15 mouse cellular contexts compared by ENCODE assay signal in the genomic region with DNA sequence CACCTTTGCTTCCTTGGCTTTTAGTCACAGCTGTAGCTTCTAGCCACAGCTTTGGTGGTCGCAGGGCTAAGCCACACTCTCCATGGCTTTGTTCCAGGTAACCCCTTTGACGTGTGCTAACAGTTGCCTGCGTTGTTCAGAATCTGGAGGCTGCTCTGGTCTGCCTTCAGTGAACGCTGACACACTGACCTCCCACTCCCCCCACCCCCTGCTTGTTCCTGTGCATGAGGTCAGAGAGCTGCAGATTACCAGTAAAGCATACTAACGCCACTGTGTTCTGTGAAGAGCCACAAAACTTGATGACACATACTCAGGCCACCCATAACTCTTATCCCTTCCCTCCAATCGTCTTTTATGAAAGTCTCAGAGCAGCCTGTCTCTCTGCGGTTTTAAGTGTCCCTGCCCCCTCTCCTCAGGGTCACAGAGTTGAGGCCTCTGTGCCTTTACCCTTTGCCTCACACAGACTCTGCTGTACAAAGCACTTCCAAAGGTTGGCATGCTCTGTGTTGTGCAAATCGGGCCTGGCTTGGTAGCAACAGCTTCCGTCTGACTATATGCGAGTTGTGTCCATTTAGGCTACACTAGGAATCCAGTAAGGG. TPM values are rescaled to one million over a fixed set of nuclear protein-coding genes. Genes with fewer than 3 reads are reported as not detected.
A peak's percentile ranks its signal among the peaks of the same experiment; 100 is the strongest.
DNase-seq lines count a peak whose midpoint lies in the region; ATAC-seq and TF ChIP-seq lines count a peak whose summit lies in the region.
"Had no signal": no experiment of that assay in that cellular context is flagged by ENCODE, and none has a peak within 500 bp of the region (broad histone marks: within the 10 kb centered on the region; RNA-seq: fewer than 3 reads in every experiment).

No protein-coding gene starts in this region.

- H3K9ac ChIP-seq in heart, embryonic 13.5 days, result peak overlapping the region; percentile 51
- no peak overlapping the region for H3K9ac ChIP-seq in hindbrain, embryonic 11.5 days (ENCODE audit: low read depth, low read length)
- H3K9ac ChIP-seq: limb, embryonic 15.5 days had no signal

- H3K27ac ChIP-seq in heart, embryonic 13.5 days (replicated peaks), result no peak overlapping the region
- peak overlapping the region; percentile 39; the same call in 1 of the 2 replicates for H3K27ac ChIP-seq in testis, adult 2 months (ENCODE audit: control insufficient read depth, insufficient read depth, low read depth, low read length)
- H3K27ac ChIP-seq in hindbrain, embryonic 11.5 days (ENCODE audit: low read depth, low read length), result no peak overlapping the region
- H3K27ac ChIP-seq: forebrain, embryonic 10.5 days; limb, embryonic 15.5 days had no signal

- H3K4me3 ChIP-seq in heart, embryonic 13.5 days, result no peak overlapping the region
- H3K4me3 ChIP-seq in testis, adult 2 months (ENCODE audit: control insufficient read depth, low read depth, low read length), result no peak overlapping the region
- no peak overlapping the region for H3K4me3 ChIP-seq in hindbrain, embryonic 11.5 days (ENCODE audit: low read depth, low read length)
- H3K4me3 ChIP-seq: forebrain, embryonic 10.5 days; limb, embryonic 15.5 days had no signal

- 41% methylated on average over 10 of the region's 10 CpGs for WGBS in heart, embryonic 13.5 days
- WGBS in hindbrain, embryonic 11.5 days, result 76% methylated on average over 10 of the region's 10 CpGs

- no peak for DNase-seq in heart, adult 11 months
- no peak for DNase-seq in testis, postnatal 10 days (ENCODE audit: low spot score)
- DNase-seq in kidney, postnatal 36 days, result peak; percentile 21 to 26
- no peak for DNase-seq in left cerebral cortex, adult 9 months (ENCODE audit: low spot score in 2 of 2)
- no peak for DNase-seq in urinary bladder, postnatal 14 days (ENCODE audit: low spot score)
- no peak for DNase-seq in hindbrain, embryonic 11.5 days (ENCODE audit: low spot score)
- DNase-seq: B cell, adult 2 months; heart, postnatal 14 days; layer of hippocampus, postnatal 36 days; thymus, adult 2 months had no signal

- peaks cover 29% of the 10 kb centered on the region for H3K4me1 ChIP-seq in heart, embryonic 13.5 days
- peaks cover 2% of the 10 kb centered on the region; the same call in 1 of the 2 replicates for H3K4me1 ChIP-seq in testis, adult 2 months (ENCODE audit: control insufficient read depth, insufficient read depth, low read length)
- no peaks in the 10 kb centered on the region for H3K4me1 ChIP-seq in hindbrain, embryonic 11.5 days (replicated peaks; ENCODE audit: control insufficient read depth, insufficient read depth, low read length)
- H3K4me1 ChIP-seq: limb, embryonic 15.5 days had no signal

- H3K4me2 ChIP-seq in heart, embryonic 13.5 days, result no peak overlapping the region
- H3K4me2 ChIP-seq in hindbrain, embryonic 11.5 days (replicated peaks; ENCODE audit: low read depth, low read length), result no peak overlapping the region
- H3K4me2 ChIP-seq: limb, embryonic 15.5 days had no signal

- H3K9me3 ChIP-seq in heart, embryonic 13.5 days, result no peaks in the 10 kb centered on the region
- H3K9me3 ChIP-seq in hindbrain, embryonic 11.5 days (ENCODE audit: control insufficient read depth, low read length), result no peaks in the 10 kb centered on the region
- H3K9me3 ChIP-seq: forebrain, embryonic 10.5 days; limb, embryonic 15.5 days had no signal

- TF ChIP-seq POLR2A in testis, adult 2 months (IDR thresholded peaks at IDR 0.05; ENCODE audit: control insufficient read depth, low read depth, low read length), result no peak

- no peak for ATAC-seq in heart, embryonic 13.5 days (ENCODE audit: extremely low read depth, insufficient number of reproducible peaks, low FRiP score, low TSS enrichment)
- no peak for ATAC-seq in hindbrain, embryonic 11.5 days (ENCODE audit: low FRiP score)

- no peaks in the 10 kb centered on the region for H3K27me3 ChIP-seq in heart, embryonic 13.5 days (replicated peaks)
- H3K27me3 ChIP-seq in testis, adult 2 months (ENCODE audit: control insufficient read depth, insufficient read depth, low read length), result no peaks in the 10 kb centered on the region
- H3K27me3 ChIP-seq in hindbrain, embryonic 11.5 days (ENCODE audit: control insufficient read depth, insufficient read depth, low read length), result no peaks in the 10 kb centered on the region
- H3K27me3 ChIP-seq: limb, embryonic 15.5 days had no signal

- TF ChIP-seq CTCF in testis, adult 2 months (IDR thresholded peaks at IDR 0.05; ENCODE audit: control insufficient read depth, insufficient read depth, insufficient replicate concordance, low read depth, low read length), result no peak

- no peaks in the 10 kb centered on the region for H3K36me3 ChIP-seq in heart, embryonic 13.5 days
- no peaks in the 10 kb centered on the region for H3K36me3 ChIP-seq in testis, adult 2 months (ENCODE audit: control insufficient read depth, insufficient read depth, low read length)
- H3K36me3 ChIP-seq in hindbrain, embryonic 11.5 days (ENCODE audit: control insufficient read depth, insufficient read depth, low read length), result no peaks in the 10 kb centered on the region
- H3K36me3 ChIP-seq: forebrain, embryonic 10.5 days; limb, embryonic 15.5 days had no signal

RNA-seq across cellular contexts. Expression of a gene that starts 1.2 kb away (rescaled TPM):
- 25.6 and 26.9 TPM in 2 replicates for polyA plus RNA-seq in heart, embryonic 13.5 days (2015; fragmentation: Nextera tagmentation; extraction: Ambion mirVana)
- 9.9 and 12.6 TPM in 2 replicates for polyA plus RNA-seq in testis, adult 2 months (2012; rRNA removed)
- polyA plus RNA-seq in hindbrain, embryonic 11.5 days (2014; fragmentation: Nextera tagmentation; extraction: Ambion mirVana), result 0.43 and 0.49 TPM in 2 replicates
- polyA plus RNA-seq: intestine, embryonic 14.5 days had no signal

RNA-seq across cellular contexts. Expression of a gene that starts 9.6 kb away (rescaled TPM):
- 36.2 and 36.7 TPM in 2 replicates for polyA plus RNA-seq in heart, embryonic 13.5 days (2015; fragmentation: Nextera tagmentation; extraction: Ambion mirVana)
- 16.8 and 18.6 TPM in 2 replicates for polyA plus RNA-seq in testis, adult 2 months (2012; rRNA removed)
- 78.8 and 82.9 TPM in 2 replicates for polyA plus RNA-seq in hindbrain, embryonic 11.5 days (2014; fragmentation: Nextera tagmentation; extraction: Ambion mirVana)

Comparison
In these comparisons a context has a peak if more than half of its experiments do, and no peak if none do; other contexts are left out.
1. DNase-seq: peak in kidney, postnatal 36 days (2 of 2); none in heart, adult 11 months (single experiment), testis, postnatal 10 days (single experiment), left cerebral cortex, adult 9 months (0 of 2), urinary bladder, postnatal 14 days (single experiment) and hindbrain, embryonic 11.5 days (single experiment).